Mouse (Mus musculus): ENCODE results near the gene Sfxn5.

The Sfxn5 gene

GRCm38 (mm10) chr6:85333000-85333669 lies at the start of gene Sfxn5:
Sfxn5 (minus strand) TSS chr6:85333422.
- peak; percentile 95 for DNase-seq

DNA sequence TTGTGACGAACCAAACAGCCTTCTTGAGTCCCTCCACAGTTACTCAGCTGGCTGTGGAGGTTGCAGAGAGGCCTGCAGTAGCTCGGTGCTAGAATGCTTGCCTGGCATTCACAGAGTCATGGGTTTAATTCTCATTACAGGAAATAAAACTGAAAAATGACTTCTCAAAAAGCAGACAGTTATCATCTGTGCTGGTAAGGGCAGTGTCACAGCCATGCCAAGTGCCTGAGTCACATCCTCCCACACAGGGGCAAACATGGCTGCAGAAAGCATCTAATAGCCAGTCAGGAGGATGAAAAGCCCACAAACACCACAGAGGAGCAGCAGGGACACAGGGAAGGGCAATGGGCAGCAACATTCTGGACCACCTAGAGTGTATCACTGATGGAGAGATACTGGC lies 49.6 kb upstream of the Sfxn5 start:
- no peak for DNase-seq

DNA sequence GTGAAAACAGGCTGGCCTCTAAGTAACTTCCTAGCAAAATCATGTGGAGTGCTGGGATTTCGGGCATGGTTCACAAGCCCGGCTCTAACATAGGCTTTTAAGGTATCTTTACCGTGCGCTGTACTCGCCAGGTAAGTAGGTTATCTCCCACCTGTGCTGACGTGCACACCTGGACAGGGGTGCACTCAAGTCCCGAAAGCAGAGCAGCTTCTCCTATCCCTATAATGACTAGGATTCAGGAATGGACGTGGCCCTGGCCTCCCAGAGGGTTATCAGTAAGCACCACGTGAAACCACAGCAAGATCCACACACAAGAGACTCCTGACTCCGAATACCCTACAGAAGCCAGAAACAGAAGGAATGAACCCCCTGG lies 48.4 kb upstream of the Sfxn5 start:
- no peak for DNase-seq

GRCm38 (mm10) chr6:85380901-85381647 lies 47.9 kb upstream of the Sfxn5 start:
- DNase-seq: no peak

DNA sequence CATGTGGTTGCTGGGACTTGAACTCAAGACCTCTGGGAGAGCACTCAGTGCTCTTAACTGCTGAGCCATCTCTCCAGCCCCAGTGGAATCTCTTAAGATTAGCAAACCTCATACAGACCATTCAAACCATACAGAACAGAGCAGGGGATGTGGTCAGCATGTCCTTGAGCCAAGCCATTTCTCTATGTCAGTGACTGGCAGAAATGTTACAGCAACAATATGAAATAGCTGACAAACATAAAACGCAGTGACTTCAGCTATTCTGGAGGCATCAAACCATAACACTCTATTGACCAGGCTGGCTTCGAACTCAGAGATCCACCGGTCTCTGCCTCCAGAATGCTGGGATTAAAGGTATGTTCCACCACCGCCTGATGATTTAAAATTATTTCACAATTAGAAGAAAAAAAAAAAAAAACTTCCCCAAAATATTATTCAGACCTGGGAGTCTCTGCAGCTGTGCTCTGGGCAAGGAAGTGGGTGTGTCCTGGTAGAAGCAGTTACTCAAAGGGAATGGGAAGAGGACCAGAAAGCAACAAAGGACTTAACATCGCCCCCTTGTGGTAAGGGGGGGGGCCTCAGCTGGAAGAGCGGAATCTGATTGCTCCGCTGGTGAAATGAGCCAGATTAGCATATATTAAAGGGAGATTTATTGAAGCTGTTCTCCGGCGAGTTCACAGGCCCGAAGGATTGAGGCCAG lies 47.1 kb upstream of the Sfxn5 start:
- peak; percentile 82 for DNase-seq

GRCm38 (mm10) chr6:85378629-85379028 lies 45.4 kb upstream of the Sfxn5 start:
- no peak for DNase-seq

GRCm38 (mm10) chr6:85377876-85378275 lies 44.7 kb upstream of the Sfxn5 start:
- no peak for DNase-seq

GRCm38 (mm10) chr6:85377066-85377734 lies 44.0 kb upstream of the Sfxn5 start:
- no peak for DNase-seq

- peak; percentile 97 for DNase-seq
Measured at GRCm38 (mm10) chr6:85374734-85375114, 41.5 kb upstream of the Sfxn5 start.

DNA sequence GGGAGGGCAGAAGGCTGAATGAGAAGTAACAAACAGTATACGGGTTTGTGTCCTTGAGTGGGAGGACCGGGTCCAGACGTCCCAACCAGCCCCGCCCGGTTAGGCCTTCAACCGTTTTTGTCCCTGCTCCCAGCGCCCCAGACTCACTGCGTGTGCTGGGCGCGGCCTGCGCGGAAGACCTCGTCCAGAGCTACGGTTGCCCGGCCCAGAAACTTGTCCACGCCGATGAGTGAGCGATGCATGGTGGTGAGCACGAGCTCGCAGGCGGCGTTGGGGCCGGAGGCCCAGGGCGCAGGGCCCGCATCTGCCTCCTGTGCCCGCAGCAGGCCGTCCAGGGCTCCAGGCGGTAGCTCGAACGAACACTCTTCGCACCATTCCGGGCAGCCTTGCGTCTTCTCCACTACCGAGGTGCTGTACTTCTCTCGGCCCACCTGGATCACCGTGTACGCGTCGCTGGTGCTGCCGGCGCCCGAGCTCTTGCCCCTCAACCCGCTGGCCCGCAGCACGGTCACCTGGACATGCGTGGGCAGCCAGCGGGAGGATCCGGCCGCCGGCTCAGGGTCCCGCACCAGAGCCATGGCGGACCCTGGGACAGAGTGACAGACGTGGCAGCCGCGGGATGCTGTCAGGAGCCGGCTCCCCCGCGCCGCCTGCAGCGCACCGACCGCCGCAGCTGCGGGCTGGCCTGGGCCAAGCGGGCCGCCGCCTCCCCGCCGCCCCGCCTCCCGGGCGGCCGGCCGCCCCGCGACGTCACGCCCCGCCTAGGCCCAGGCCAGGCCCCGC lies 40.9 kb upstream of the Sfxn5 start, which contains the start of gene Rab11fip5:
Rab11fip5 (minus strand) TSS at position 684 of the 783 bp plus-strand sequence.
- no peak for DNase-seq

DNA sequence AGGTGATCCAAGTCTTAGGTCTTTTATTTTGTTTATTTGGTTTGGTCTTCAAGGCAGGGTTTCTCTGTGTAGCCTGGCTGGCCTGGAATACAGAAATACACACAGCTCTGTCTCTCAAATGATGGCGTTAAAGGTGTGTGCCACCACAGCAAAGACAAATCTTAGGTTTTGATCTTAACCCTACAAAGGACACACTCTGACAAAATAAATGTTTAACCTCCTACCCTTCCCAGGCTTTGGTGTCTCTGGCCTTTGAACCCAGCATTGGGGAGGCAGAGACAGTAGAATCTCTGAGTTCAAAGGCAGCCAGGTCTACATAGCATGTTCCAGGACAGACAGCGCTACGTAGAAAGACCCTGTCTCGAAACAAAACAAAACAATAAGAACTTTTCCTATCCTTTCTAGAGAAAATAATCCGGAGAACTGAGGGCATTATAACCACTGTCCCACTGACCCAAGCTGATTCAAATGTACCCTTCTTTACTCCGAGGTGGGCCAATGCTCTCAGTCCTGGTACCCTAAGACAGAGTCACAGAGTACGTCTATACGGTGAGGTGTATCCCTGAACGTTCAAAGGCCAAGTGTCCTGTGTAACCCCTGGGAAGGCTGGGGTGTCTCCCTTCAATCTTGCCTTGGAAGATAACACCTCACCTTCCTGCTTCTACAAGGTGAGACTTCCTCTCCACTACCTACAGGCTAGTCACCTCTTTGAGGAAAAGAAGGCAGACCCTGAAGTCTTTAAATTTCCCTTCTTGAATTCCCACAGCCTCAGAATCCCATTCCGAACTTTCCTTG lies 40.0 kb upstream of the Sfxn5 start:
- no peak for DNase-seq

GRCm38 (mm10) chr6:85372496-85372895 lies 39.3 kb upstream of the Sfxn5 start:
- DNase-seq: no peak

DNA sequence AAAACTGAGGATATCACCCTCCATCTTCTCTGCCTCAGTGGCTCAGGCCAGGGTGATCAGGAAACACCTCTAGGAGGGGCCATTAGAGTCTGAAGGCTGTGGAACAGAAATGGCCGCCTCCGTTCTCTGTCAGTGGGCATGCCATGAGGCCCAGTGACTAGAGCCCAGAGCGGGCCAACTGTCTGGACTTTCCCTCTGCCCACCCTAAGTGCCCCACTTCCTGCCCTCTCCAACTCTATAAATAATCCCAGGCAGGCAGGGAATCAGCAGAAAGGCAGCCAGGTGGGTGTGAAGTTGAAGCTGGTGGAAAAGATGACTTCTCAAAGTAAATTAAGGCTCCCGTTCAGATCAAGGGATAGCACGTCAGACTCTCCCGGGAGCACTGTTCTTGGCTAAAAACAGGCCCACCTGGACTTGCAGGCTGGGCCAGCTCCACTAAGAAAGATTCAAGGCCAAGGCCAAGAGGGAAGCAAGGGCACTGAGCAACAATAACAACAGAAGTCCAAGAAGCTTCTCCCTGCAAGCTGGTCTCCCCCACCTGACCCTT lies 38.7 kb upstream of the Sfxn5 start:
- no peak for DNase-seq

DNA sequence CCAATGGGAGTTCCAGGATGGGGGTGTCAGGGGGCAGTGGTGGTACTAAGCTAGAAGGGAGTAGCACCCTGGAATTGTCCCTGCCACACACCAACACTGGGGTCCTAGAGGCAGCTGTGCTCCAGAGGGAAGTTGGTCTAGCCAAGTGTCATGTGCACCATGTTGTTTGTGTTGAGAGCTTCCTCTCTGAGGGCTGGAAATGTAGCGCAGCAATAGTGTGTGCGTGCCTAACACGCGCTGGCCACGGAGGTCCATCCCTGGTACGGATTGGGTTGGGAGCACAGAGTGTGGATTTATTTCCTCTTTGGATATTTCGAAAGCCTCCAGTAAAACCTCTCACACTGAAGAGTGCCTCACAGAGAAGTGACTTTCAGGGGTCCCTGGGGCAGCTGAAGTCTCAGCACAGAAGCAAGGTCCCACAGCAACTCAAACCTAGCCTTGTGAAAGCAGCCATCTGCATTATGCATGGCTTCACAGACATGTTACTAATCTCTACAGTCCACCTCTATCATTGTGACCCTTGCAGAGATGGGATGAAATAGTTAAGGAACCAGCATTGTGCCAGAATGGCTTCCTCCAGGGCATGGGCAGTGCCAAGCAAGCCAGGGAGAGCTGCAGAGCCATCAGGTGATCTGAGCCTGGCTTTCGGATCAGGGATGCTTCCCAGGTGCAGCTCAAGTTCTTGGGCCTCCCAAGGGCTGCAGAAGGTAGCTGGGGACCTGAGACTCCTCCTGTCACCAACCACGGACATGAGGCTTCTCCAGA lies 37.6 kb upstream of the Sfxn5 start:
- peak; percentile 82 for DNase-seq

GRCm38 (mm10) chr6:85370041-85370440 lies 36.8 kb upstream of the Sfxn5 start:
- DNase-seq: no peak

DNA sequence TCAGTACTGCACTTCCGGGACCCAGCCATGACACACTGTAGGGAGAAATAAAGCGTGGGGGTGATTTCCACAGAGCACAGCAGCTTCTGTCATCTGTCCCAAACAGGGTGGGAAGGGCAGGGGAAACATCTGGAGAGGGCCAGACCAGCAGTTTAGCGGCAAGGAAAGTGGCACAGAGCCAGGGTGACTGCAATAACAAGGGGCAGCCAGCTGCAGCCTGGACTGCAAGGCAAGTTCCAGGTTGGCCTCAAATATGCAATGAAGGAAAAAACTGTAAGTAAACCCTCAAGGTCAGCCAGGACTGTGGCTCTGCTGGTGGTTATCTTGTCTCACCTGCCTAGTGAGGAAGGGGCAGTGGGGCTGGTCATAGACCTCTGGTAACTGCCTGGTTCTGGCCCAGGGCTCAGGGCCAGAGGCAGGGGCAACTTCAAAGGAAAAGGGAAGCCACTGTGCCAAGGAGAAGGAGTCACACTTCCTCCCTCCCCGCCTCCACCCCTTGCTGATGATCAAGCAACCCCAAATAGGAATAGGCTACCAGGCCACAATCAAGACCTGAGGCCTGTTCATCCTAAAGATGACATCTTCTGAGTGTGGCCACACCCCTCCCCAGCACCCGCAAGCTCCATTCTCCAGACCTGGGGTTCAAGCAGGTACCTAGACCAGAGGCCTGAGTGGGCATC lies 36.1 kb upstream of the Sfxn5 start:
- DNase-seq: peak; percentile 82

- DNase-seq: no peak
Measured at GRCm38 (mm10) chr6:85368722-85369121, 35.5 kb upstream of the Sfxn5 start.

DNA sequence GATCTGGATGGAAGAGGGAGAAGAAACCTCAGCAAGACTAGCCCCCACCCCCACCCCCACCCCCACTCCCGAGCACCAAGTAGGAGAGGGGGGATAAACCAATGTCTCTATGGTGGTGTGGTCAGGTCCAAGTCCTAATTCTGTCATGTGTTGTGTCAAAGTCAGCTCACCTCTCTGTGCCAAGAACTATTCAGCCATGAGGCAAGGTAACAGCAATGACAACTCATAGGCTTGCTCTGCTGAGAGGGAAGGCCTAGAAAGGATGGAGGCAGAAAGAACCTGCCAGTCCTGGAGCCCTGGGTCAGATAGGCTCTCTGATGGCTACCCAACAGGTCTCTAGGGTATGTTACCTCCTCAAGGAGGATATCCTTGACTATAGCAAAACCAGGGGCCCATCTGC lies 34.9 kb upstream of the Sfxn5 start:
- DNase-seq: no peak

DNA sequence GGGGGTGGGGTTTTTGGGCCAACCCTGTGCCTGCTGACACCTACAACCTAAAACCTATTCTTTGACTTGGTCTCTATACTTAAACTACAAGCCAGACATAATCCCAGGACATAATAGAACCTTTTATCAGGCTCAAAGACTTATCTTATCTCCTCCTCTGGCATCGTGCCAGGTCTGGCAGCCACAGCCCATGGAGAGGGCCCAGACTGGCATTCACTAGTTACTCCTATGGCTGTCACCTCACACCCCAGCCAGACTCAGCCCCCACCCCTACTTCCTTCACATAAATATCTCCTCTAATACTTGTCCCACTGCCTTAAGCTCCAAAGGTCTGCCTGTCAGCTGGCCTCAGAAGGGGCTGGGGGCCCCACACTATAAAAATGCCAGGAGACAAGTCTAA lies 33.2 kb upstream of the Sfxn5 start:
- no peak for DNase-seq

- DNase-seq: no peak
Measured at GRCm38 (mm10) chr6:85364439-85364838, 31.2 kb upstream of the Sfxn5 start.
